Mouse (Mus musculus): ENCODE results near the gene Tbc1d16. TPM values are rescaled to one million over a fixed set of nuclear protein-coding genes. Genes with fewer than 3 reads are reported as not detected.
"Not testable (repeated sequence)": the region's sequence is repeated elsewhere in the genome, so short reads cannot be mapped to it uniquely, and the experiment has no call there.

Gene Tbc1d16
- polyA plus RNA-seq, 1 experiment from 2014 or later: 17.4 TPM

GRCm38 (mm10) chr11:119118905-119119304 lies 109.4 kb downstream of the Tbc1d16 start:
- ChIA-PET CTCF (no interaction called here), POLR2A (no interaction called here)
- H3K27me3 ChIP-seq: no peaks in the 10 kb centered on the region
- no peak for DNase-seq (ENCODE audit: low read depth, low spot score)
- TF ChIP-seq CTCF (IDR thresholded peaks at IDR 0.05): no peak
- ATAC-seq: no peak
- in situ Hi-C loops (cut with MboI; ENCODE audit: low pct_unique_long_range_greater_than_20kb): no loop called here

GRCm38 (mm10) chr11:119117945-119118344 lies 110.4 kb downstream of the Tbc1d16 start:
- no peak for TF ChIP-seq CTCF (IDR thresholded peaks at IDR 0.05)
- in situ Hi-C loops (cut with MboI; ENCODE audit: low pct_unique_long_range_greater_than_20kb): no loop called here
- no peaks in the 10 kb centered on the region for H3K27me3 ChIP-seq
- DNase-seq (ENCODE audit: low read depth, low spot score) (no peak), ATAC-seq (no peak)
- ChIA-PET POLR2A (no interaction called here), CTCF (no interaction called here)

- POLR2A ChIA-PET: interaction anchor here (1.0 kb wide), 1 partner anchor 9 kb away, joined by 3 read pairs; no protein-coding TSS in a partner anchor
- in situ Hi-C loops (cut with MboI; ENCODE audit: low pct_unique_long_range_greater_than_20kb): no loop called here
- DNase-seq (ENCODE audit: low read depth, low spot score): no peak
- no peaks in the 10 kb centered on the region for H3K27me3 ChIP-seq
- no peak for TF ChIP-seq CTCF (IDR thresholded peaks at IDR 0.05)
- no peak for ATAC-seq
- CTCF ChIA-PET: no interaction called here
Observed at GRCm38 (mm10) chr11:119116992-119117391, 111.3 kb downstream of the Tbc1d16 start.

GRCm38 (mm10) chr11:119112721-119113120 lies 115.6 kb downstream of the Tbc1d16 start:
- no peak for ATAC-seq
- in situ Hi-C loops (cut with MboI; ENCODE audit: low pct_unique_long_range_greater_than_20kb): no loop called here
- CTCF ChIA-PET: no interaction called here
- H3K27me3 ChIP-seq: no peaks in the 10 kb centered on the region
- no peak for TF ChIP-seq CTCF (IDR thresholded peaks at IDR 0.05)
- DNase-seq (ENCODE audit: low read depth, low spot score): no peak
- POLR2A ChIA-PET: no interaction called here

- ChIA-PET CTCF (interaction anchor here (1.2 kb wide), 1 partner anchor 15 kb away, joined by 6 read pairs; no protein-coding TSS in a partner anchor), POLR2A (no interaction called here)
- TF ChIP-seq CTCF (IDR thresholded peaks at IDR 0.05): no peak
- no peaks in the 10 kb centered on the region for H3K27me3 ChIP-seq
- DNase-seq (ENCODE audit: low read depth, low spot score) (no peak), ATAC-seq (no peak)
- in situ Hi-C loops (cut with MboI; ENCODE audit: low pct_unique_long_range_greater_than_20kb): no loop called here
Observed at GRCm38 (mm10) chr11:119111345-119111744, 117.0 kb downstream of the Tbc1d16 start.

GRCm38 (mm10) chr11:119109415-119110071 lies 118.8 kb downstream of the Tbc1d16 start:
- no peak for ATAC-seq
- H3K27me3 ChIP-seq: no peaks in the 10 kb centered on the region
- POLR2A ChIA-PET: interaction anchor here (0.7 kb wide), 1 partner anchor 37 kb away, joined by 4 read pairs; no protein-coding TSS in a partner anchor

GRCm38 (mm10) chr11:119108573-119109263 lies 119.6 kb downstream of the Tbc1d16 start:
- ATAC-seq: no peak
- POLR2A ChIA-PET: interaction anchor here (0.7 kb wide), 2 partner anchors 16 to 36 kb away, joined by 4 to 10 read pairs; no protein-coding TSS in a partner anchor

More at GRCm38 (mm10) chr11:119109415-119110071, 118.8 kb downstream of the Tbc1d16 start:
- no peak for DNase-seq (ENCODE audit: low read depth, low spot score)
- in situ Hi-C loops (cut with MboI; ENCODE audit: low pct_unique_long_range_greater_than_20kb): no loop called here
- no peak for TF ChIP-seq CTCF (IDR thresholded peaks at IDR 0.05)
- CTCF ChIA-PET: no interaction called here

GRCm38 (mm10) chr11:119106289-119106688 lies 122.0 kb downstream of the Tbc1d16 start:
- H3K27me3 ChIP-seq: no peaks in the 10 kb centered on the region
- ATAC-seq (no peak), DNase-seq (ENCODE audit: low read depth, low spot score) (no peak)
- TF ChIP-seq CTCF (IDR thresholded peaks at IDR 0.05): no peak
- POLR2A ChIA-PET: no interaction called here
- CTCF ChIA-PET: no interaction called here
- in situ Hi-C loops (cut with MboI; ENCODE audit: low pct_unique_long_range_greater_than_20kb): no loop called here

More at GRCm38 (mm10) chr11:119108573-119109263, 119.6 kb downstream of the Tbc1d16 start:
- TF ChIP-seq CTCF (IDR thresholded peaks at IDR 0.05): no peak
- no peak for DNase-seq (ENCODE audit: low read depth, low spot score)
- CTCF ChIA-PET: no interaction called here
- in situ Hi-C loops (cut with MboI; ENCODE audit: low pct_unique_long_range_greater_than_20kb): no loop called here
- no peaks in the 10 kb centered on the region for H3K27me3 ChIP-seq

GRCm38 (mm10) chr11:119105748-119106147 lies 122.6 kb downstream of the Tbc1d16 start:
- no peak for TF ChIP-seq CTCF (IDR thresholded peaks at IDR 0.05)
- no peaks in the 10 kb centered on the region for H3K27me3 ChIP-seq
- CTCF ChIA-PET: no interaction called here
- POLR2A ChIA-PET: no interaction called here
- no peak for ATAC-seq
- DNase-seq (ENCODE audit: low read depth, low spot score): no peak
- in situ Hi-C loops (cut with MboI; ENCODE audit: low pct_unique_long_range_greater_than_20kb): no loop called here

- H3K27me3 ChIP-seq: no peaks in the 10 kb centered on the region
- in situ Hi-C loops (cut with MboI; ENCODE audit: low pct_unique_long_range_greater_than_20kb): no loop called here
- ATAC-seq (no peak), DNase-seq (ENCODE audit: low read depth, low spot score) (no peak)
- CTCF ChIA-PET: no interaction called here
- POLR2A ChIA-PET: no interaction called here
- no peak for TF ChIP-seq CTCF (IDR thresholded peaks at IDR 0.05)
Observed at GRCm38 (mm10) chr11:119105071-119105609, 123.2 kb downstream of the Tbc1d16 start.

- in situ Hi-C loops (cut with MboI; ENCODE audit: low pct_unique_long_range_greater_than_20kb): no loop called here
- DNase-seq (ENCODE audit: low read depth, low spot score): no peak
- POLR2A ChIA-PET: no interaction called here
- TF ChIP-seq CTCF (IDR thresholded peaks at IDR 0.05): no peak
- ATAC-seq: no peak
- CTCF ChIA-PET: interaction anchor here (0.7 kb wide), 1 partner anchor 12 kb away, joined by 3 read pairs; no protein-coding TSS in a partner anchor
- H3K27me3 ChIP-seq: no peaks in the 10 kb centered on the region
Observed at GRCm38 (mm10) chr11:119103991-119104390, 124.3 kb downstream of the Tbc1d16 start.

- CTCF ChIA-PET; in situ Hi-C loops (cut with MboI; ENCODE audit: low pct_unique_long_range_greater_than_20kb); H3K27me3 ChIP-seq; ATAC-seq; DNase-seq (ENCODE audit: low read depth, low spot score); POLR2A ChIA-PET: not testable (repeated sequence)
Observed at GRCm38 (mm10) chr11:119100355-119100754, 127.9 kb downstream of the Tbc1d16 start.
